Mouse (Mus musculus): Measurements from ENCODE around the gene Arid1b. TPM values are rescaled to one million over a fixed set of nuclear protein-coding genes. Genes with fewer than 3 reads are reported as not detected.

Gene Arid1b
- polyA plus RNA-seq, 1 experiment = 59.4 TPM

GRCm38 (mm10) chr17:5179412-5179811 is 185.3 kb downstream of the Arid1b start:
- Histone ChIP-seq H3K36me3 (ENCODE audit: control insufficient read depth, insufficient read depth, low read length) (no peaks in the 10 kb centered on the region), H3K4me3 (ENCODE audit: low read depth, low read length) (no peak overlapping the region), H3K27ac (ENCODE audit: insufficient read depth, low read depth, low read length) (no peak overlapping the region), H3K4me1 (ENCODE audit: control insufficient read depth, insufficient read depth, insufficient read length, low read length) (peaks cover 2% of the 10 kb centered on the region; the same call in 1 of the 2 replicates), H3K27me3 (ENCODE audit: control insufficient read depth, insufficient read depth, low read length) (no peaks in the 10 kb centered on the region)
- 76% methylated on average over 5 of the region's 5 CpGs for WGBS
- TF ChIP-seq POLR2A (IDR thresholded peaks at IDR 0.05; ENCODE audit: low read depth, low read length) (no peak), CTCF (IDR thresholded peaks at IDR 0.05; ENCODE audit: extremely low read depth, insufficient read length, insufficient replicate concordance, low read depth, low read length) (no peak)

- Histone ChIP-seq H3K4me1 (ENCODE audit: control insufficient read depth, insufficient read depth, insufficient read length, low read length) (peaks cover 2% of the 10 kb centered on the region; the same call in 1 of the 2 replicates), H3K4me3 (ENCODE audit: low read depth, low read length) (no peak overlapping the region), H3K27me3 (ENCODE audit: control insufficient read depth, insufficient read depth, low read length) (no peaks in the 10 kb centered on the region), H3K36me3 (ENCODE audit: control insufficient read depth, insufficient read depth, low read length) (no peaks in the 10 kb centered on the region), H3K27ac (ENCODE audit: insufficient read depth, low read depth, low read length) (no peak overlapping the region)
- 79% methylated on average over 4 of the region's 4 CpGs for WGBS
- TF ChIP-seq CTCF (IDR thresholded peaks at IDR 0.05; ENCODE audit: extremely low read depth, insufficient read length, insufficient replicate concordance, low read depth, low read length) (no peak), POLR2A (IDR thresholded peaks at IDR 0.05; ENCODE audit: low read depth, low read length) (no peak)
Observed at GRCm38 (mm10) chr17:5179925-5180525, 185.9 kb downstream of the Arid1b start.

DNA sequence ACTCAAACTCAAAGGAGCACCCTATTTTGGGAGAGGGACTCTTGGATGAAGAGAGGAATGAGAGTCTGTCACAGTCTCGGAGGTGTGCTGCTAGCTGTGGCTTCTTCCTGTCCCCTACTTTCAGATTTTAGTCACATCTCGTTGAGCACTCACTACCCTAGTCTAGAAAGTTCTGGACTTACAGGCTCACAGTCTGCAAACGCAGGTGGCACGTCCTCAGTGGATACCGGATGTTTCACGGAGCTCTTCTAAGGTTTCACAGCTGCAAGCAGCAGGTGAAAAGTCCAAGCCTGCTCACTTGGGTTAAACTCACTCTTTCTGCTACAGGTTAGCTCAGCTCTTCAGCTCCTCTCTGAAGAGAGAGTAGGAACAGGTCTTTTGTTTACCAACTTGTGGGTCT is 186.8 kb downstream of the Arid1b start:
- no peak for TF ChIP-seq POLR2A (IDR thresholded peaks at IDR 0.05; ENCODE audit: low read depth, low read length)
- TF ChIP-seq CTCF (IDR thresholded peaks at IDR 0.05; ENCODE audit: extremely low read depth, insufficient read length, insufficient replicate concordance, low read depth, low read length) = no peak
- peak overlapping the region; percentile 33; the same call in 1 of the 2 replicates for H3K27ac ChIP-seq (ENCODE audit: insufficient read depth, low read depth, low read length)
- no peaks in the 10 kb centered on the region for H3K27me3 ChIP-seq (ENCODE audit: control insufficient read depth, insufficient read depth, low read length)
- 79% methylated on average over 6 of the region's 6 CpGs for WGBS
- H3K36me3 ChIP-seq (ENCODE audit: control insufficient read depth, insufficient read depth, low read length) = no peaks in the 10 kb centered on the region
- peaks cover 2% of the 10 kb centered on the region; the same call in 1 of the 2 replicates for H3K4me1 ChIP-seq (ENCODE audit: control insufficient read depth, insufficient read depth, insufficient read length, low read length)
- H3K4me3 ChIP-seq (ENCODE audit: low read depth, low read length) = no peak overlapping the region

DNA sequence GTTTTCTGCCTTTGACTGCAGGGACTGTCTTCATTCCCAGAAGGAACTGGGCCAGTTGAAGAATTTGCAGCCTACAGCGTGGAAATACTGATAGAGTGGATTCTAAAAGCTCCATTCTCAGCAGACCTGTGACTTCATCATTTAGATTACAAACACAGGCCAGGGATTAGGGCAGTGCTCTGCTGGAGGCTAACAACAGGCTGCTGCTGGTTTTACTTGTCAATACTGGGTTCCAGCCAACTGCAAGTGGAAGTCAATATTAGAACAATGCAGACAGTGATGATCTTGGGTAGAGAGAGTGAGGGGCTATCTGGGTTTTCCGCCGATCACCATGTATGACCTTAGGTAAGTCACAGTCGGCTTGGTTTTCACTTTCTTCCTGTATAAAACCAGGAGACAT is 188.4 kb downstream of the Arid1b start:
- Histone ChIP-seq H3K4me3 (ENCODE audit: low read depth, low read length) (no peak overlapping the region), H3K27ac (ENCODE audit: insufficient read depth, low read depth, low read length) (no peak overlapping the region), H3K36me3 (ENCODE audit: control insufficient read depth, insufficient read depth, low read length) (no peaks in the 10 kb centered on the region), H3K4me1 (ENCODE audit: control insufficient read depth, insufficient read depth, insufficient read length, low read length) (peaks cover 2% of the 10 kb centered on the region; the same call in 1 of the 2 replicates), H3K27me3 (ENCODE audit: control insufficient read depth, insufficient read depth, low read length) (no peaks in the 10 kb centered on the region)
- TF ChIP-seq CTCF (IDR thresholded peaks at IDR 0.05; ENCODE audit: extremely low read depth, insufficient read length, insufficient replicate concordance, low read depth, low read length) (no peak), POLR2A (IDR thresholded peaks at IDR 0.05; ENCODE audit: low read depth, low read length) (no peak)
- WGBS = 83% methylated on average over 4 of the region's 4 CpGs

- Histone ChIP-seq H3K4me1 (ENCODE audit: control insufficient read depth, insufficient read depth, insufficient read length, low read length) (no peaks in the 10 kb centered on the region), H3K27me3 (ENCODE audit: control insufficient read depth, insufficient read depth, low read length) (no peaks in the 10 kb centered on the region), H3K27ac (ENCODE audit: insufficient read depth, low read depth, low read length) (no peak overlapping the region), H3K4me3 (ENCODE audit: low read depth, low read length) (no peak overlapping the region), H3K36me3 (ENCODE audit: control insufficient read depth, insufficient read depth, low read length) (no peaks in the 10 kb centered on the region)
- 83% methylated on average over 4 of the region's 4 CpGs for WGBS
- no peak for TF ChIP-seq POLR2A (IDR thresholded peaks at IDR 0.05; ENCODE audit: low read depth, low read length)
Observed at GRCm38 (mm10) chr17:5185501-5185900, 191.4 kb downstream of the Arid1b start.

DNA sequence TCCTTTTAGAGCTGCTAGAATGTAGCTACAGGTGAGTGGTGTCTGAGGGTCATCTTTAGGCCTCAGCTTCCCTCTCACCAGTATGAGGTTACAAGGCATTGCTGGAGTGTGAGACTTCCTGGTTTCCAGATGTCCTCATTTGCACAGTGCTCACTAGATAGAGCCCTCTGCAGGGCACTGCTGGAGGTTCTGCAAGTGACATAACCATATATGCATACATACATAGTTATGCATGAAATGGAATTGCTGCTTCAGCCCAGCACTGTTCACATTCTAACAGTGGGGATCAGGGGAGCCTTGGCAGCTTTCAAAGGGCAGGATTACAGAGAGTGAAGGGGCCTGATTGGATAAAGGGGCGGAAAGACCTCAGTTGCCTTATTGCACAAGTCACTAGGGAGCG is 193.4 kb downstream of the Arid1b start:
- TF ChIP-seq CTCF (IDR thresholded peaks at IDR 0.05; ENCODE audit: extremely low read depth, insufficient read length, insufficient replicate concordance, low read depth, low read length) (no peak), POLR2A (IDR thresholded peaks at IDR 0.05; ENCODE audit: low read depth, low read length) (no peak)

GRCm38 (mm10) chr17:5188400-5188799 is 194.3 kb downstream of the Arid1b start:
- WGBS = 81% methylated on average over 7 of the region's 7 CpGs
- TF ChIP-seq POLR2A (IDR thresholded peaks at IDR 0.05; ENCODE audit: low read depth, low read length) (no peak), CTCF (IDR thresholded peaks at IDR 0.05; ENCODE audit: extremely low read depth, insufficient read length, insufficient replicate concordance, low read depth, low read length) (no peak)
- H3K36me3 ChIP-seq (ENCODE audit: control insufficient read depth, insufficient read depth, low read length) = no peaks in the 10 kb centered on the region
- no peaks in the 10 kb centered on the region for H3K27me3 ChIP-seq (ENCODE audit: control insufficient read depth, insufficient read depth, low read length)
- H3K4me3 ChIP-seq (ENCODE audit: low read depth, low read length) = no peak overlapping the region
- H3K27ac ChIP-seq (ENCODE audit: insufficient read depth, low read depth, low read length) = no peak overlapping the region
- no peaks in the 10 kb centered on the region; the same call in 1 of the 2 replicates for H3K4me1 ChIP-seq (ENCODE audit: control insufficient read depth, insufficient read depth, insufficient read length, low read length)

More for the DNA sequence above, 193.4 kb downstream of the Arid1b start:
- H3K27me3 ChIP-seq (ENCODE audit: control insufficient read depth, insufficient read depth, low read length) = no peaks in the 10 kb centered on the region
- H3K27ac ChIP-seq (ENCODE audit: insufficient read depth, low read depth, low read length) = no peak overlapping the region
- 94% methylated on average over 2 of the region's 2 CpGs for WGBS
- no peak overlapping the region for H3K4me3 ChIP-seq (ENCODE audit: low read depth, low read length)
- H3K36me3 ChIP-seq (ENCODE audit: control insufficient read depth, insufficient read depth, low read length) = no peaks in the 10 kb centered on the region
- H3K4me1 ChIP-seq (ENCODE audit: control insufficient read depth, insufficient read depth, insufficient read length, low read length) = no peaks in the 10 kb centered on the region; the same call in 1 of the 2 replicates

Measured in small intestine, adult 2 months (tissue).